Mouse (Mus musculus): ENCODE measurements around the gene Rnf31. TPM values are rescaled to one million over a fixed set of nuclear protein-coding genes. Genes with fewer than 3 reads are reported as not detected.
A peak's percentile ranks its signal among the peaks of the same experiment; 100 is the strongest.

The Rnf31 gene
- total RNA-seq, 1 experiment from 2014 or later, result 25.1 TPM

DNA sequence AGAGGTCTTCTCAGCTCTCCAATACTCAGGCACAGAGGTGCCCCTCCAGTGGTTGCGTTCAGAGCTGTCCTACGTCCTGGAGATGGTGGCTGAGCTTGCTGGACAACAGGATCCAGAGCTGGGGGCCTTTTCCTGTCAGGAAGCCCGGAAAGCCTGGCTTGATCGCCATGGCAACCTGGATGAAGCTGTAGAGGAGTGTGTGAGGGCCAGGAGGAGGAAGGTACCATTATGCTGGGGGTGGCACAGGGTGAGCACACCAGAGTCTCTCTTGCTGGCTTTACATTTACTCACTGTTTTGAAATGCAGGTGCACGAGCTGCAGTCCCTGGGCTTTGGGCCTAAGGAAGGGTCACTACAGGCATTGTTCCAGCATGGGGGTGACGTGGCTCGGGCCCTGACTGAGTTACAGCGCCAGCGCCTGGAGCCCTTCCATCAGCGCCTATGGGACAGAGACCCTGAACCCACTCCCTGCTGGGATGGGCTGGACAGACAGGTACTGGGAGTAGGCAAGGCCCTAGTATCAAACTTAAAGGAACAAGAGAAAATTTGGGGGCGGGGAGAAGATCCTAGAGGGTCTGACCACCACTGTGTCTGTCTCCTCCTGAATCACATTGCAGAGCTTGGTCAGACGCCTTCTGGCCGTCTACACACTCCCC lies 4.7 kb downstream of the Rnf31 start:
- ATAC-seq (replicated peaks; ENCODE audit: insufficient number of reproducible peaks, low FRiP score, low TSS enrichment, poor library complexity, severe bottlenecking), result no peak

DNA sequence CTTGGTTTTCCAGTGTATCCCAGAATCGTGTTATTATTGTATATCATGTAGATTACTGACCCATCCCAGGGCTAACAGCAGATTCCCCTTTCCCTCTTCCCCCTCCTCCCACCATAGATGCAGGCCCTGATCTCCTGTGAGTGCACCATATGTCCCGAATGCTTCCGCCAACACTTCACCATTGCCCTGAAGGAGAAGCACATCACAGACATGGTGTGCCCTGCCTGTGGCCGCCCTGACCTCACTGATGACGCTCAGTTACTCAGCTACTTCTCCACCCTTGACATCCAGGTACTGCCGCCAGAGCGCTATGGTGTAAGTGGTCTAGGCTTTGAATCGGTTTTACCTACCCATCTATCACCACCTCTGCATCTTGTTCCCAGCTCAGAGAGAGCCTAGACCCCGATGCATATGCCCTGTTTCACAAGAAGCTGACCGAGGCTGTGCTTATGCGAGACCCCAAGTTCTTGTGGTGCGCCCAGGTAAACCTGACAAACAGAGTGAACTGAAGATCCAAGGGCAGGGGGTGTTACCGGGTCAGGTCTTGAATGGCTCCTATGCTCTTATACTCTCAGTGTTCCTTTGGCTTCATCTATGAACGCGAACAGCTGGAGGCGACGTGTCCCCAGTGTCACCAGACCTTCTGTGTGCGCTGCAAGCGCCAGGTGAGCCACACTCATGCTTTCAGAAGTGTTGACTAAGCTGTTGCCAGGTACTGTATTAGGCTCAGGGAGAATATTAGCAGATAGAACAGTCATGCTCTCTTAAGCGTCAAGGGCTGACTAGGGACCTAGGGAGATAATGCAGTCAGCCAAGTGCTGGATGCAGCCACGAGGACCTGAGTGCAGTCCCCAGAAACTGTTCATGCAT lies 7.2 kb downstream of the Rnf31 start:
- ATAC-seq (replicated peaks; ENCODE audit: insufficient number of reproducible peaks, low FRiP score, low TSS enrichment, poor library complexity, severe bottlenecking), result no peak

DNA sequence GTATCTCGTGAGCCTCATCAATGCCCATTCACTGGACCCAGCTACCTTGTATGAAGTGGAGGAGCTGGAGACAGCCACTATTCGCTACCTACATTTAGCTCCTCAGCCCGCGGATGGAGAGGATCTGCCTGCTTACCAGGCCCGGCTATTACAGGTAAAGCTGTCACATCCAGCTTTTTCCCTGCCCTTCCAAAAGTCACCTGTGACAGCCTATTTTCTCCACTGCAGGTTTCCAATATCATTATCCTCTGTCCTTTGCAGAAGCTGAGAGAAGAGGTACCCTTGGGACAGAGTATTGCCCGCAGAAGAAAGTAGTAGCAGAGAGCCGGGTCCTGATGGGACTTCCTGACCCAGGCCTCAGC lies 11.7 kb downstream of the Rnf31 start, which contains the start of gene Irf9:
Irf9 (plus strand) TSS at position 301 of the 362 bp plus-strand sequence.
- no peak; the same call in 1 of the 2 replicates for ATAC-seq (replicated peaks; ENCODE audit: insufficient number of reproducible peaks, low FRiP score, low TSS enrichment, poor library complexity, severe bottlenecking)

DNA sequence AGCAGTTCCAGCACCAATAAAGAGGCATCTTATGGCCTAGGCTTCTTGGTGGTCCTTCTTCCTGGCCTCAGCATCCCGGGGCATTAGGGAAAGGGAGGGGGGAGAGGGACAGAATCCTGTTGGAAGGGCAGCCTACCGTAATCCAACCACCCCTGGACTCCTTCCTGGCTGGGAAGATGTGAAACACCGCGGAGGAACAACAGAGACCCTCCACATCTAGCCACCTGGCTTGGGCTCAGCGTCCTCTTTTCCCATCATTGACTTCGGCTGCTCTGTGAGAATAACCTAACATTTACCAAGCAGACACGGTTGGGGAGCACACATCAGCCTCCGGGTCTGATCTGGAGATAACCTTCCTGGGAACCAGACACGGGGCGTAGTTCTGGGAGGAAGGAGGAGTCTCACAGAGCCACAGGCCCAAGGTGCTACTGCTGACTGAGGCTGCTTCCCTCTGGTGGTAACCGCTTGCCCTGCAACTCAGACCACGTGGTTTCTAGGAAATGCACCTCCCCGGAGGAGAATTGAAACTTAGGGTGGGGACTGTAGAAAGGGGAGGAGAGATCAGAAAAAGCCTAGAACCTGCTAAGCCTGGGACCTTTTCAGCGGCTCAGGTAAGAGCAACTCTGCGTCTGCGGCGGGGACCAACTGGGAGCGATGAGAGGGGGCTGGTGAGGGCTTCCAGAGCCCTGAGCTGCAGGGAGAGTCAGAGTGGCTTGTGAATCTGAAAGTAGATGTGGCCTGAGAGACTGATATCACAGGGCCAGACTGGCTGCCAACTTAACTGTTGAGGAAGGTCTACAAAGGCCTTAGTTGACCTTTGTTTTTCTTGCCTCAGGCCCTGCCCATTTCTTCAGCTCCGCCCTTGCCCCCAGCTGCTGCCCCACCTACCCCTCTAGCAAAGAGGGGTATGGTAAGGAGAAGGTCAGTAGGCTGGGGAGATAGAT lies 12.4 kb downstream of the Rnf31 start:
- ATAC-seq (replicated peaks; ENCODE audit: insufficient number of reproducible peaks, low FRiP score, low TSS enrichment, poor library complexity, severe bottlenecking), result peak; percentile 87

DNA sequence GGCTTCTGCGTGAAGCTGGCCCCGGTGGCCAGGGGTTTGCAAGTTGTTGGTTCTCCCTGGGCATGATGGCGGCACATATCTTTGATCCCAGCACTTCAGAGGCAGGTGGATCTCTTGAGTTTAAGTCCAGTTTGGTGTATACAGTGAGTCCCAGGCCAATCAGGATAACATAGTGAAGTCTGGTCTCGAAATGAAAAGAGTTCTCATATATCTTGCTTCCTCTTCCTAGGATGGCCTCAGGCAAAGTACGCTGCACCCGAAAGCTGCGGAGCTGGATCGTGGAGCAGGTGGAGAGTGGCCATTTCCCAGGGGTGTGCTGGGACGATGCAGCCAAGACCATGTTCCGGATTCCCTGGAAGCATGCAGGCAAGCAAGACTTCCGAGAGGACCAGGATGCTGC lies 13.3 kb downstream of the Rnf31 start:
- ATAC-seq (replicated peaks; ENCODE audit: insufficient number of reproducible peaks, low FRiP score, low TSS enrichment, poor library complexity, severe bottlenecking), result no peak

DNA sequence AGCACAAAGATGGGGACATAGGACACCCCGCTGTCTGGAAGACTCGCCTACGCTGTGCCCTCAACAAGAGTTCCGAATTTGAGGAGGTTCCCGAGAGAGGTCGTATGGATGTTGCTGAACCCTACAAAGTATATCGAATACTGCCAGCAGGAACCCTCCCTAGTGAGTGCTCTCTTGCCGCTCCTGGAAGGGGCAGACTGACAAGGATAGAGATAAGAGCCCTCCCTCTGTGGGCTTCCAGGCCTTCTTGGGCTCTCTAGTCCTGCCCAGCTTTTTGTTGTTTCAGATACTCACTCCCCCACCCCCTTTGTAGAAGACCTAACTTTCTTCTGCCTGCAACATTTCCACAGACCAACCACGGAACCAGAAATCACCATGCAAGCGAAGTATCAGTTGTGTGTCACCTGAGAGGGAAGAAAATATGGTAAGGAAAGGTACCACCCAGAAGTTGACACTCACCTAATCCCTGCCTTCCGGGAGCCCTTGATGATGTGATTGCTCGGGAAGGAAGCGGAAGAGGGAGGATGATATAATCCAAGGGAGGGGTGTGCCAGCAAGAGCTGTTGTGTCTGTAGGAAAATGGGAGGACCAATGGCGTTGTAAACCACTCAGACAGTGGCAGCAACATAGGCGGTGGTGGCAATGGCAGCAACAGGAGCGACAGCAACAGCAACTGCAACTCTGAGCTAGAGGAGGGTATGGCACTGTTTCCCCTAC lies 14.4 kb downstream of the Rnf31 start:
- ATAC-seq (replicated peaks; ENCODE audit: insufficient number of reproducible peaks, low FRiP score, low TSS enrichment, poor library complexity, severe bottlenecking), result no peak

DNA sequence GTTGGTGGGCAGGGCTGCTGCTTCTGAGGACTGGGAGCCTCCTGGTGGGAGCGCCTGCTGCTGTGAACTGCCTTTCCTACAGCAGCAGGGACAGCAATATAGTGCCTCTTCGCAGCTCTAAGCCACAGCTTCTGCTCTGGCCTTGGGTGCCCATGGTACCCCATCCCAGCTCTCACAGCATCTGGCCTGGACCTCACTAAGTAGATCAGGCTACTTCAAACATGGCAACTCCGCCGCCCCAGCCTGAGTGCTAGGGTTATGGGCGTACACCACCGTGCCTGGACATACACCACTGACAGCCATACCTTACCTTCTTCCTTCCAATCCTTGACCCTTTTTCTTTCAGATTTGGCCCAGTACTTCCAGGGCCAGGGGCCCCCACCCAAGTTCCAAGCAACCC lies 16.8 kb downstream of the Rnf31 start:
- ATAC-seq (replicated peaks; ENCODE audit: insufficient number of reproducible peaks, low FRiP score, low TSS enrichment, poor library complexity, severe bottlenecking), result no peak

DNA sequence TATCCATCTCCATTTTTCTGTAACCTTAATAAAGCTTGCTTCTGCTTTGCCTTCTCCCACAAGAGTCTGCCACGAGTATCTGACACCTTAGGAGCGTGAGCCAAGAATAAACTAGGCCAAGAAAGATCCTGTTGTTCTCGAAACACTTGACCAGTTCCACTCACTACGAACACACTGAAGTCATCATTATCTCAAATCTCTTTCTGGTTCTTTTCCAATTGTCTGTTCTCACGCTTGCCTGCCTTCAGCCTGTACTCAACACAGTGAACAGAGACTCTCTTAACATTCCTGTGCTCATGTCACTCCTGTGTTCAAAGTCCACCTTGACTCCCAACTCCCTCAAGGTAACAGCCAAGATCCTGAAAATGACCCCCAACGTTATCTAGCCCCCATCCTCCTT lies 21.8 kb downstream of the Rnf31 start:
- ATAC-seq (replicated peaks; ENCODE audit: insufficient number of reproducible peaks, low FRiP score, low TSS enrichment, poor library complexity, severe bottlenecking), result no peak

DNA sequence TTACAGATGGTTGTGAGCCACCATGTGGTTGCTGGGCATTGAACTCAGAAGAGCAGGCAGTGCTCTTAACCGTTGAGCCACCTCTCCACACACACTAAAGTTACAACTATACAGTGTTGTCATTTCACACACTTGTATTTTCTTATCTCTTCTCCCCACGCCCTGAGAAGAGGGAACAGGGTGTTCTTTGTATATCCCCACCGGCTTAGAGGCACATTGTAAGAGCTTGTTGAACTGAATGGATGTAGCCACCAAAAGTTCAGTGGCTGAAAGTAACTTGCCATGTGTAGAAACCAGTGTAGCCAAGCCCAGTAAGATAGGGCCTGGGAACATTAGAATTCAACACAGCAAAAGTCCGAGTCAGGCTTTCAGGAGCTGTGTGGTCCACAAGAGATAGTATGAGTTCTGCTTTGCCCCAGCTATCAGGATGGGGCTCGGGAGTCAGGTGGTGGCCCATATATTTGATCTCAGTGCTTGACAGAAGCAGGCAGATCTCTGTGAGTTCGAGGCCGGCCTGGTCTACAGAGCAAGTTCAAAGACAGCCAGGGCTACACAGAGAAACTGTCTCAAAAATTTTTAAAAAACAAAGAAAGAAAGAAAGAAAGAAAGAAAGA lies 23.2 kb downstream of the Rnf31 start:
- ATAC-seq (replicated peaks; ENCODE audit: insufficient number of reproducible peaks, low FRiP score, low TSS enrichment, poor library complexity, severe bottlenecking), result no peak

DNA sequence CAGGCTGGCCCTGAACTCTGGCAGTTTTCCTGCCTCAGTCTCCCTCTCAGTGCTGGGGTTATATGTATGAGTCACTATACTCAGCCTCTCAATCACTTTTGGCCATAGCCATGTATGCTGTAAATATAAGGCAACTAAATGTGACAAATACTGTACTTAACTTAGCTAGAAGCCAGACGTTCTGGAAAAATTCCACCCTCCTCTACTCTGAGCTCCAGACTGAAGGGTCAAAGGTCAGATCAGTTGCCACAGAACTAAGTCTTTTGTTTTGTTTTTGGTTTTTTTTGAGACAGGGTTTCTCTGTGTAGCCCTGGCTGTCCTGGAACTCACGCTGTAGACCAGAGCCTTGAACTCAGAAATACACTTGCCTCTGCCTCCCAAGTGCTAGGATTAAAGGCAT lies 24.4 kb downstream of the Rnf31 start:
- ATAC-seq (replicated peaks; ENCODE audit: insufficient number of reproducible peaks, low FRiP score, low TSS enrichment, poor library complexity, severe bottlenecking), result no peak

DNA sequence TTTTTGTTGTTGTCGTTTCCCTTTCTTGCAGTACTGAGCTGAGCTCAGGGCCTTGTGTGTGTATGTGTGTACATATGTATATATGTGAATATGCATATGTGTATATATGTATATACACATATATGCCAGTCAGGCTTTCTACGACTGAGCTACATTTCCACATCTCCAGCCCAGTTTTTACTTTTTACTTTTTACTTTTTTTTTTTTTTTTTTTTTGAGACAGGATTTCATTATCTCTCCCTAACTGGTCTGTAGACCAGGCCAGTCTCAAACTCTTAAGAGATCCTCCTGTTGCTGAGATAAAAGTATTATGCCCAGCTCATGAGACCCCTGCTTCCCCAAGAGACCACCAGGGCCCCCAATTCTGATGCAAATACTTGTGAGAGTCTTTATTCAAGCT lies 25.3 kb downstream of the Rnf31 start:
- no peak for ATAC-seq (replicated peaks; ENCODE audit: insufficient number of reproducible peaks, low FRiP score, low TSS enrichment, poor library complexity, severe bottlenecking)

DNA sequence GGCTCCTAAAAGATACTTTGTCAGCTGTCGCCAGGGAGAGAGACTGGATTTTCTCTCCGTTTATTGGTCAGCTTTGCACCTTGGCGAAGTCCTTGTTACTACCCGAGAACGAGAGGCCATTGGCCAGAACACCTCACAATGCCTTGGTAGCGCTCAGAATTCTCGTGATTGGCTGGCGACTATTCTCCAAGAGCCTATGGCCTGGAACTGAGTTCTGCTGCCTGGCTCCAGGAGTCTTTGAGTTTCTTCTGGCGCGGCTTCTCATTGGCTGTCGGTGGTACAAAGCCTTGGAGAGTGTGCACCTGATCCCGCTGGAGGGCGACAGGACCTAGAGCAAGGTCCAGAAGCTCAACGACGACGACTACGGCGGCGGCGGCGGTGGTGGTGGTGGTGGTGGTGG lies 26.3 kb downstream of the Rnf31 start, which contains the start of gene Rec8:
Rec8 (plus strand) TSS at position 216 of the 400 bp plus-strand sequence.
- peak; percentile 40; the same call in 1 of the 2 replicates for ATAC-seq (replicated peaks; ENCODE audit: insufficient number of reproducible peaks, low FRiP score, low TSS enrichment, poor library complexity, severe bottlenecking)

DNA sequence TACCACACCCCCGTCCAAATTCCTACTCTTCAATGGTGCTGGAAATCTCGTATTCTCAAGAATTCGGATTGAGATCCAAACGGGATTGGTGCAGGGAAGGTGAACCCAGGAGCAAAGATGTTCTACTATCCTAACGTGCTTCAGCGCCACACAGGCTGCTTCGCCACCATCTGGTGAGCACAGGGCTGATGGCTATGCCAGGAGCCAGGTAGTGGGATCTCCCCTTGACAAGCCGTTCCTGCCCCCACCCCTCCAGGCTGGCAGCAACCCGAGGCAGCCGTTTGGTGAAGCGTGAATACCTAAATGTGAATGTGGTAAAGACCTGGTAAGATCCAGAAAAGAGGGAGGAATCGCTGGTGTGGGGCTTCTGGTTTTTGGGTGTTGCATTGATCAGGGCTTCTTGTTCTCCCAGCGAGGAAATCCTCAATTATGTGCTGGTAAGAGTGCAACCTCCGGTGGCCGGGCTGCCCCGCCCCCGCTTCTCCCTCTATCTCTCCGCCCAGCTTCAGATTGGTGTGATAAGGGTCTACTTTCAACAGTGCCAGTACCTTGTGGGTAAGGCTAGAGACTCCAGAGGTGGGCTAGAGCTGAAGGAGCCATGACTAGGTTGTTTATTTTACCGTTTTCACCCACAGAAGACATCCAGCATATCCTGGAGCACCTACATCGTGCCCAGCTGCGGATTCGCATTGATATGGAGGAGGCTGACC lies 27.1 kb downstream of the Rnf31 start:
- no peak for ATAC-seq (replicated peaks; ENCODE audit: insufficient number of reproducible peaks, low FRiP score, low TSS enrichment, poor library complexity, severe bottlenecking)

DNA sequence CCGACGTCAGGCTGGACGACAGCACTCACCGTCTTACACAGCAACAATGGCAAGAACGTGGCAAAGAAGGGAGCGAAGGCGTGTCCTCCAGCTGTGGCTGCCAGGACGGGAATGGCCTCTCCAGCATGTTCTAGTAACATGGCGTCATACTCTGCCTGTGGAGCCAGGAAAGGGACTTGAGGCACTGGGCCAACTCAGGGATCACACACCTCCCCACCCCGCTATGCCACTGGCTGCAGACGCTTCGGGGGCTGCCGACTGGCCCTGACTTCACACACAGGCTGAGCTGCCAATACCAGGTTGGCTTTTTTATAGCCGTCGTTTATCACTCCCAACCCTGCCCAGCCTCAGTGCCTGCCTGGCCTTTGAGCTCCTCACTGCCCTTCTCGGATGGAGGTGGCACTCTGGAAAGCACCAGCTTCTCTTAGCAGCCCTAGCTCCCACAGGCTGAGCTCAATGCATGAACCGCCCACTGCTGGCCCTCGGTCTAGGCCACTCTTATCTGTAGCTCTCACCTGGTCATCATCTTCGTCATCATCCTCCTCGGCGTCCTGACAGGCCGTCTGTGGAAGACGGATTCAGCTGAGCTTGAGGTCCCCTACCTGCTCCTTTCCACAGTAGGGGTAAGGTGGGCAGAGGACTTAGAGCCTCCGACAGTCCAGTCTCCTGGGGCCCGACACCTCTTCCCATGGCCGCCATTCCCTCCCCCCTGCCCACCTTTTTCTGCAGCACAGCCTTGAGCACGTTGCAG lies 36.7 kb downstream of the Rnf31 start:
- ATAC-seq (replicated peaks; ENCODE audit: insufficient number of reproducible peaks, low FRiP score, low TSS enrichment, poor library complexity, severe bottlenecking), result no peak

DNA sequence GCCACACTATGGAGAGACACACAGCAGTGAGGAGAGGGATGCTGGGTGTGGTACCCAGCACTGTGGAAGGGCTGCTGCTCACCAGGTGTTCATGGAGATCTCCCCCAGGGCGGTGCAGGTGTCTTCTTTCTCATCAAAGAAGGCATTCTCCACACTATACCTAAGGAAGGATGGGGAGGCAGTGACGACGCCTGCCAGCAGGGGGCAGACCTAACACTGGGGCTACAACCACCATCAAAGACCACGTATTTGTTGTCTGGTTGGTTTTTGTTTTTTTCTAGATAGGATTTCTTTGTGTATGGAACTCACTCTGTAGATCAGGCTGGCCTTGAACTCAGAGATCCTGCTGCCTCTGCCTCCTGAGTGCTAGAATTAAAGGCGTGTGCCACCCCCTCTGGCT lies 37.8 kb downstream of the Rnf31 start:
- peak; percentile 59; the same call in 1 of the 2 replicates for ATAC-seq (replicated peaks; ENCODE audit: insufficient number of reproducible peaks, low FRiP score, low TSS enrichment, poor library complexity, severe bottlenecking)

DNA sequence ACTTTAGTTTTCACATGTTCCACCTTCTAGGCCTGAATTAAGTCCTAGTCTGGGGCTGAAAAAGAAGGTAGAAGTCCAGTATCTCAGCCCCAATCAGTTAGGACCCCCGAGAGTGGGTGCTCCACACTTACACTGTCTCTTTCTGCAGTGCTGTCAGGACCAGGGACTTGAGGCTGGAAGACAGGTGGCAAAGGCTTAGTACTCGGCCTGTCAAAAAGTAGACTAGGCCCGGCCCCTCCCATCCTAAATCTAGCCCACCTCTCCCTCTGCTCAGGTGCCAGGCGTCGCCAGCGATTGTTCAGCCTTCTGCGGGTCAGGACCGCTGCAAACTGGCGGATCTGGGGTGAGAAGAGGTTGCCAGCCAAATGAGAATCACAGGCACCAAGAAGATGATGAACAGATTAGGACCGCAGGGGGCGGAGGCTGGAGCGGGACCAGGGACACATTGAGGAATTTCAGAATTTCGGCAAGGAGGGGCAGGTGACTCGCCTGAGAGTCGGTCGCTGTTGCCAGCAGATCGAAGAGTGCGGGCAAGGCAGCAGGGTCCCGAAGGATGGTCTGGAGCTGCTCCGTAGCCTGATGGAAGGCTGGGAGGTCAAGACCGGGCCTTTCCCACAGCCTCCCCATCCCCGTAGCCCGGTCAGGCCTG lies 43.5 kb downstream of the Rnf31 start:
- peak; percentile 12; the same call in 1 of the 2 replicates for ATAC-seq (replicated peaks; ENCODE audit: insufficient number of reproducible peaks, low FRiP score, low TSS enrichment, poor library complexity, severe bottlenecking)
